Mouse (Mus musculus) layer of hippocampus, adult 2 months (tissue): ENCODE measurements at regions not wholly inside any gene's neighbourhood (a gene's known extent, or its start where the extent isn't known, plus 50 kb on each side); places are given as distances from the start of the nearest gene placed in this dataset.

Experiments
- DNase-seq, 2 experiments: peaks; one replicate each; pipeline ENCODE4 v3.0.0; 2022; ENCODE audit warnings: low spot score in 2 of 2
- H3K27ac ChIP-seq: fragments of 200-600 bp; 2 replicates; pipeline ENCODE4 v1.8.1; 2022
- H3K4me3 ChIP-seq: fragments of 200-600 bp; 2 replicates; pipeline ENCODE4 v1.8.1; 2022; ENCODE audit warnings: mild to moderate bottlenecking
- CTCF ChIP-seq: fragments of 200-600 bp; conservative IDR thresholded peaks from 2 replicates; pipeline ENCODE4 v1.8.1; 2022; ENCODE audit warnings: antibody characterized with exemption, mild to moderate bottlenecking, moderate library complexity

DNA sequence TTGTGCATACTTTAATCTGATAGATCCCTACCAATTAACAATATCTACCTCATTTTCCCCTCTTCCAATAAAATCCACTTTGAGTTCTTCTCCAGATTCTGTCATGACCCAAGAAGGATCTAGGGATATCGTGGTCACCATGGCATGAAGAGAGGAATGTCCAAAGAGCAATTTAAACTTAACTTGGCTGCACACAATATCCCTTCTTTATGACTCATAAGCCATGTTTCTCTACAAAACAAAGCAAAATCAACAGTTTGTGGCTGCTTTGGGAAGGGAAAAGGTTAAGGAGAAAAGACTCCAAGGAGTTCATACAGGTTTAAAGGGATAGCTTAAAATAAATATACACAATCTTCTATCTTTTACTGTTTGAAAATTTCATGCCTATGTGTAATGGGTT lies 571.8 kb upstream of the Zeb2 start:
- Histone ChIP-seq H3K27ac (no peak overlapping the region), H3K4me3 (no peak overlapping the region)
- DNase-seq: no peak
- no peak for TF ChIP-seq CTCF

GRCm38 (mm10) chr2:45681251-45681650 lies 564.1 kb upstream of the Zeb2 start:
- no peak overlapping the region for H3K27ac ChIP-seq
- DNase-seq: no peak
- H3K4me3 ChIP-seq: no peak overlapping the region
- TF ChIP-seq CTCF: no peak

DNA sequence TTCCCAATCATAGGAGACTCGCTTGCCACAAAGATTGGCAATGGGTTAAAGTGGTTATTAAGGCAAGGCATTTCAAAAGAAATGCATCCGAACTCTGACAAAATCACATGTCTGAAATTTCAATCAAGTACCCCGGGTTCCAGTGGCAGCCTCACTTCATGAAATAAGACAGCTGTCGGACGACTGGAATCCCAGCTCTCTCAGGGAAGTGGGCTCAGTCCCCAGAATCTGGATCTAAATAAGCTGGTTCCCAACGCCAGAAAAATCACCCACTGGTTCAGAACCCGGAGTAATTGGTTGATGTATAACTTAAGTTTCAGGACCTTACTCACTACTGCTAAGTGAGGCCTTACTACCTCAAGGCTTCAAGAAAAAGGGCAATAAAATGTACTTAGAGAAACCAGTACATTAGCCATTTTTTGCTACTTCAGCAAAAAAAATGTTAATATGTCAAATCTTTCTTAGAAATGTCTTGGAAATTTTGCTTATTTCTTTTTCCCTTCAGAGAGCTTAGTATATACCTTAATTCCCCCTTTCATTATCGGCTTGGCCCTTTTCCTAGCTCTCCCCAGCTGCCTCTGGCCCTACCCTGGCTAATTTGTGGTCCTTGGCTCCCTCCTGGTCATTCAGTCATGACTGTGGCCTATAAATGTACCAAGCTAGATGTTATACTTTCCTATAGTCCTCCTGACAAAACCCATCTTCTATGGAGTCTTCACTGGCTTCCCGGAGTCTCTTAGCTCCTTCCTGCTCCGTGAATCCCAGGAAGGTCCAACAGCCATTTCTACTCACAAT lies 562.1 kb upstream of the Zeb2 start:
- no peak for TF ChIP-seq CTCF
- Histone ChIP-seq H3K27ac (no peak overlapping the region), H3K4me3 (no peak overlapping the region)
- no peak for DNase-seq

GRCm38 (mm10) chr2:45678685-45679084 lies 561.5 kb upstream of the Zeb2 start:
- no peak for TF ChIP-seq CTCF
- Histone ChIP-seq H3K27ac (no peak overlapping the region), H3K4me3 (no peak overlapping the region)
- no peak for DNase-seq

- no peak for DNase-seq
- Histone ChIP-seq H3K27ac (no peak overlapping the region), H3K4me3 (no peak overlapping the region)
- TF ChIP-seq CTCF: no peak
Observed at GRCm38 (mm10) chr2:45675776-45676175, 558.6 kb upstream of the Zeb2 start.

GRCm38 (mm10) chr2:45656011-45656410 lies 538.8 kb upstream of the Zeb2 start:
- no peak overlapping the region for H3K27ac ChIP-seq
- no peak for DNase-seq
- H3K4me3 ChIP-seq: no peak overlapping the region
- no peak for TF ChIP-seq CTCF

GRCm38 (mm10) chr2:45654693-45655092 lies 537.5 kb upstream of the Zeb2 start:
- DNase-seq: no peak
- TF ChIP-seq CTCF: no peak
- H3K27ac ChIP-seq: no peak overlapping the region
- no peak overlapping the region for H3K4me3 ChIP-seq

DNA sequence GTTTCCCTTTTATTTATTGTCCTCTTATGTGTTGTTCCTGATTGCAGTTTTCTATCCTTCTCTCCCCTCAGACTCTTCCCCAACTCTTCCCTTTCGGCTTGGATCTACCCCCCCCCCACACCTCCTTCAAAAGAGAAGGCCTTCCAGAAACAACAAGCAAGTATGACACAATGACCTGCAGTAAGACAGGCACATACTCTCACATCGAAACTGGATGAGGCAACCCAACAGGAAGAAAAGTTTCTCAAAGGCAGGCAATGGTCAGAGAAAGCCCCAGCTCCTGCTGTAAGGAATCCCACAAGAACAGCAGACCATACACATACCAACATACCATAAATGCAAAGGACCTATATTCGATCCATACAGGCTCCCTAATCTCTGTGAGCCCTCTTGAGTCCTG lies 535.8 kb upstream of the Zeb2 start:
- Histone ChIP-seq H3K4me3 (no peak overlapping the region), H3K27ac (no peak overlapping the region)
- no peak for TF ChIP-seq CTCF

DNA sequence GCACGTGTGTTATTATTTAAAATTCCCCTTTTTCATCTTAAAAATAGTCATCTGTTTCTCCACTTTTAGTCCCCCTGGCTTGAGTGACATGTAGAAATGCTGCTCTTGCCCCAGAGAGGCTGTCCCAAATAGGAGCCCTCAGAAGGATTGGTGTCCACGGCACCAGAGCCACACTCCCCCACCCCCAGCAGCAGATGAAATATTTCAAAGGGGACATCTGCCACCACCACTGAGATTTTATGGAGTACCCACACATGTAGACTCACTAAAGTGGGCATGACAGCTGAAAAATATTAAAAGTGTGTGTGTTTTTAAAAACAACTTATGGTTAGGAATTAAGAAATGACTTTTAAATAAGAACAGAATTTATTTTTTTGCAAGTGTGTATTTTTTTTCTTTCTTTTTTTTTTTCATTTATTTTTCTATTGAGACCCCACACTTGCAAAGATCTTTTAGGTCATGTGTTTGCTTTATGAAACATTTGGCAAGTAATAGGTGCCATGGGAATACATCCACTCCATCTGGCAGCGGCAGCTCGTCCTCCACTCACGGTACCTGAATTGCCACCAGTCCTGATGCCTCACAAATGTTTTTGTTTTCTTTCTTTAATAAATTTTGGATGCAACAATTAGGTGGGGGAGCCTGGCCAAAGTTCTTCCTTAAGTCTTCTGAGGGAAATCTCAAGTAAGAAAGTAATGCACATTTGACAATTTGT lies 533.2 kb upstream of the Zeb2 start:
- H3K4me3 ChIP-seq: no peak overlapping the region
- no peak for TF ChIP-seq CTCF
- H3K27ac ChIP-seq: peak overlapping the region; percentile 67
- peak; percentile 16 to 18 for DNase-seq

More for the DNA sequence above, 535.8 kb upstream of the Zeb2 start:
- DNase-seq: no peak

GRCm38 (mm10) chr2:45647846-45648245 lies 530.7 kb upstream of the Zeb2 start:
- TF ChIP-seq CTCF: no peak
- Histone ChIP-seq H3K27ac (no peak overlapping the region), H3K4me3 (no peak overlapping the region)
- DNase-seq: no peak

- Histone ChIP-seq H3K27ac (no peak overlapping the region), H3K4me3 (no peak overlapping the region)
- TF ChIP-seq CTCF: no peak
- no peak for DNase-seq
Observed at GRCm38 (mm10) chr2:45630081-45630480, 512.9 kb upstream of the Zeb2 start.

- no peak for DNase-seq
- no peak overlapping the region for H3K4me3 ChIP-seq
- no peak overlapping the region for H3K27ac ChIP-seq
- TF ChIP-seq CTCF: no peak
Observed at GRCm38 (mm10) chr2:45629616-45630015, 512.4 kb upstream of the Zeb2 start.

DNA sequence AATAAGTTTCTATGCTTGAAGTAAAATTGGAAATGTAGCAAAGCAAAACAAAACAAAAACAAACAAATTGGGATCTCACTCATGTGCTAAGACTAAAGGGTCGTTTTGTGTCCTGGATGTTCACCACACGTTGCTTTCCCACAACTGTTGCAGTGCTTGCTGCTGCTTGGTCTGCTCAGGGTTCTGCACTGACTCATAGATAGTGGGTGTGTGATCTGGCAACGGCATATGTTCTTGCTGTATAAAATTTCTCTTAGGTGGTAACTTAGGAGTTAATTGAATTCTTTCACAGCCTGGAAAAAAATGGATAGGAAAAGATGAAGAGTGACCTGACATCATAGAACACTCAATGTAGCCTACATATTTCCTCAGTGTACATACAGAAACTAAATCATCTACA lies 505.9 kb upstream of the Zeb2 start:
- Histone ChIP-seq H3K4me3 (no peak overlapping the region), H3K27ac (no peak overlapping the region; the same call in 1 of the 2 replicates)
- peak; percentile 23 to 27 for DNase-seq
- no peak for TF ChIP-seq CTCF

- Histone ChIP-seq H3K4me3 (no peak overlapping the region), H3K27ac (no peak overlapping the region)
- DNase-seq: no peak
- no peak for TF ChIP-seq CTCF
Observed at GRCm38 (mm10) chr2:45608926-45609325, 491.7 kb upstream of the Zeb2 start.
